Mouse (Mus musculus): ENCODE data around the gene Mrpl14.

DNA sequence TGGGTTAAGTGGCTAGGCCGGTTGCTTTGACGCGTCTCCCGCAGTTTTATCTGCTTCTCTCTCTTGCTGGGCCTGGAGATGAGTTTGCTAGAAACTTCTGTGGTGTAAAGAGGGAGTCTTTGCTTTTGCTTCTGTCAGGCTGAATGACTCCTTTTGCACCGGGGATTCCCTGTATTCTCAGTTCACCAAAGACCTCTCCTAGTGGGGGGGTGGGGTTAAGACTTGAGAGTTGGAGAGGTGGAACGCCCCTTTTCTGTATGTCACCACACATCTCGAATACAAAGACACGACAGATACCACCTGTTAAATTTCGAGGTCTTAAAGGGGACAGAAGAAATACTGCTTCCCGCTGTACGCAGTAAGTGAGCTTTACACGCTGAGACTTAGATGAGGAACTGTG, 594 bp downstream of the Mrpl14 start, which contains the start of gene Tmem63b:
- TF ChIP-seq CTCF (IDR thresholded peaks at IDR 0.05; ENCODE audit: low read depth, low read length), result no peak
- no peak for TF ChIP-seq POLR2AphosphoS5 (IDR thresholded peaks at IDR 0.05; ENCODE audit: insufficient replicate concordance, low read depth, low read length)
- TF ChIP-seq GATA1 (IDR thresholded peaks at IDR 0.05; ENCODE audit: borderline replicate concordance, low read length), result no peak
